Mouse (Mus musculus): Measurements from ENCODE around the gene Atp10b. TPM values are rescaled to one million over a fixed set of nuclear protein-coding genes. Genes with fewer than 3 reads are reported as not detected.

The Atp10b gene
- polyA plus RNA-seq, 1 experiment from 2014 or later: 0.23 TPM

GRCm38 (mm10) chr11:43158814-43159213 lies 9.1 kb downstream of the Atp10b start:
- H3K9me3 ChIP-seq: no peaks in the 10 kb centered on the region
- H3K27ac ChIP-seq: no peak overlapping the region
- no peak overlapping the region for H3K9ac ChIP-seq (replicated peaks)
- H3K27me3 ChIP-seq: no peaks in the 10 kb centered on the region
- 0 out of 2 replicates have a peak, but pooled peaks cover 3% of the 10 kb centered on the region for H3K4me1 ChIP-seq (replicated peaks)
- no peak overlapping the region for H3K4me3 ChIP-seq (replicated peaks)
- no peaks in the 10 kb centered on the region for H3K36me3 ChIP-seq
- no peak overlapping the region for H3K4me2 ChIP-seq
- WGBS: 39% methylated on average over 1 of the region's 1 CpGs
- ATAC-seq (ENCODE audit: insufficient number of reproducible peaks, insufficient read depth, low FRiP score, low TSS enrichment, low read depth): no peak

GRCm38 (mm10) chr11:43160188-43160942 lies 10.7 kb downstream of the Atp10b start:
- H3K4me3 ChIP-seq (replicated peaks): no peak overlapping the region
- ATAC-seq (ENCODE audit: insufficient number of reproducible peaks, insufficient read depth, low FRiP score, low TSS enrichment, low read depth): no peak

GRCm38 (mm10) chr11:43170601-43171000 lies 20.9 kb downstream of the Atp10b start:
- Histone ChIP-seq H3K4me3 (replicated peaks) (no peak overlapping the region), H3K27me3 (no peaks in the 10 kb centered on the region), H3K36me3 (no peaks in the 10 kb centered on the region), H3K9ac (replicated peaks) (no peak overlapping the region), H3K4me1 (replicated peaks) (no peaks in the 10 kb centered on the region), H3K4me2 (no peak overlapping the region), H3K27ac (no peak overlapping the region), H3K9me3 (no peaks in the 10 kb centered on the region)
- ATAC-seq (ENCODE audit: insufficient number of reproducible peaks, insufficient read depth, low FRiP score, low TSS enrichment, low read depth): no peak
- 68% methylated on average over 2 of the region's 2 CpGs for WGBS

More at GRCm38 (mm10) chr11:43160188-43160942, 10.7 kb downstream of the Atp10b start:
- Histone ChIP-seq H3K9ac (replicated peaks) (no peak overlapping the region), H3K4me2 (no peak overlapping the region), H3K4me1 (replicated peaks) (0 out of 2 replicates have a peak, but pooled peaks cover 3% of the 10 kb centered on the region), H3K9me3 (no peaks in the 10 kb centered on the region), H3K27me3 (no peaks in the 10 kb centered on the region), H3K36me3 (no peaks in the 10 kb centered on the region), H3K27ac (no peak overlapping the region)
- 40% methylated on average over 9 of the region's 9 CpGs for WGBS

GRCm38 (mm10) chr11:43174359-43175116 lies 24.9 kb downstream of the Atp10b start:
- Histone ChIP-seq H3K4me2 (no peak overlapping the region), H3K36me3 (no peaks in the 10 kb centered on the region), H3K4me3 (replicated peaks) (no peak overlapping the region), H3K4me1 (replicated peaks) (no peaks in the 10 kb centered on the region), H3K27ac (no peak overlapping the region), H3K9ac (replicated peaks) (no peak overlapping the region), H3K9me3 (no peaks in the 10 kb centered on the region), H3K27me3 (no peaks in the 10 kb centered on the region)
- ATAC-seq (ENCODE audit: insufficient number of reproducible peaks, insufficient read depth, low FRiP score, low TSS enrichment, low read depth): no peak
- 74% methylated on average over 6 of the region's 6 CpGs for WGBS

- Histone ChIP-seq H3K36me3 (no peaks in the 10 kb centered on the region), H3K4me3 (replicated peaks) (no peak overlapping the region), H3K4me1 (replicated peaks) (0 out of 2 replicates have a peak, but pooled peaks cover 2% of the 10 kb centered on the region), H3K9me3 (no peaks in the 10 kb centered on the region), H3K27ac (no peak overlapping the region), H3K9ac (replicated peaks) (no peak overlapping the region), H3K27me3 (no peaks in the 10 kb centered on the region), H3K4me2 (no peak overlapping the region)
- no peak; the same call in 1 of the 2 replicates for ATAC-seq (ENCODE audit: insufficient number of reproducible peaks, insufficient read depth, low FRiP score, low TSS enrichment, low read depth)
- 82% methylated on average over 2 of the region's 2 CpGs for WGBS
Measured at GRCm38 (mm10) chr11:43182401-43182800, 32.7 kb downstream of the Atp10b start.

- no peak overlapping the region for H3K4me2 ChIP-seq
- no peaks in the 10 kb centered on the region for H3K9me3 ChIP-seq
- H3K36me3 ChIP-seq: no peaks in the 10 kb centered on the region
- no peak for ATAC-seq (ENCODE audit: insufficient number of reproducible peaks, insufficient read depth, low FRiP score, low TSS enrichment, low read depth)
- H3K9ac ChIP-seq (replicated peaks): no peak overlapping the region
- H3K4me3 ChIP-seq (replicated peaks): no peak overlapping the region
- 0 out of 2 replicates have a peak, but pooled peaks cover 2% of the 10 kb centered on the region for H3K4me1 ChIP-seq (replicated peaks)
- 82% methylated on average over 1 of the region's 1 CpGs for WGBS
- H3K27me3 ChIP-seq: no peaks in the 10 kb centered on the region
- no peak overlapping the region for H3K27ac ChIP-seq
Measured at GRCm38 (mm10) chr11:43182816-43183215, 33.1 kb downstream of the Atp10b start.

- no peak overlapping the region for H3K4me2 ChIP-seq
- no peak overlapping the region for H3K9ac ChIP-seq (replicated peaks)
- no peaks in the 10 kb centered on the region for H3K9me3 ChIP-seq
- H3K36me3 ChIP-seq: no peaks in the 10 kb centered on the region
- WGBS: 23% methylated on average over 4 of the region's 4 CpGs
- no peak for ATAC-seq (ENCODE audit: insufficient number of reproducible peaks, insufficient read depth, low FRiP score, low TSS enrichment, low read depth)
- no peaks in the 10 kb centered on the region for H3K27me3 ChIP-seq
- no peak overlapping the region for H3K4me3 ChIP-seq (replicated peaks)
- 0 out of 2 replicates have a peak, but pooled peaks cover 2% of the 10 kb centered on the region for H3K4me1 ChIP-seq (replicated peaks)
- H3K27ac ChIP-seq: no peak overlapping the region
Measured at GRCm38 (mm10) chr11:43183457-43183856, 33.8 kb downstream of the Atp10b start.

GRCm38 (mm10) chr11:43186291-43186690 lies 36.6 kb downstream of the Atp10b start:
- Histone ChIP-seq H3K27ac (no peak overlapping the region), H3K4me2 (no peak overlapping the region), H3K9ac (replicated peaks) (no peak overlapping the region), H3K4me1 (replicated peaks) (0 out of 2 replicates have a peak, but pooled peaks cover 2% of the 10 kb centered on the region), H3K4me3 (replicated peaks) (no peak overlapping the region), H3K27me3 (no peaks in the 10 kb centered on the region), H3K9me3 (no peaks in the 10 kb centered on the region), H3K36me3 (no peaks in the 10 kb centered on the region)
- ATAC-seq (ENCODE audit: insufficient number of reproducible peaks, insufficient read depth, low FRiP score, low TSS enrichment, low read depth): no peak
- 54% methylated on average over 6 of the region's 6 CpGs for WGBS

GRCm38 (mm10) chr11:43189817-43190593 lies 40.3 kb downstream of the Atp10b start:
- H3K27me3 ChIP-seq: no peaks in the 10 kb centered on the region
- WGBS: 88% methylated on average over 3 of the region's 3 CpGs
- no peak overlapping the region for H3K4me2 ChIP-seq
- no peak overlapping the region for H3K4me3 ChIP-seq (replicated peaks)
- H3K4me1 ChIP-seq (replicated peaks): no peaks in the 10 kb centered on the region
- no peak overlapping the region for H3K9ac ChIP-seq (replicated peaks)
- no peaks in the 10 kb centered on the region for H3K36me3 ChIP-seq
- ATAC-seq (ENCODE audit: insufficient number of reproducible peaks, insufficient read depth, low FRiP score, low TSS enrichment, low read depth): no peak
- no peak overlapping the region for H3K27ac ChIP-seq
- no peaks in the 10 kb centered on the region for H3K9me3 ChIP-seq

GRCm38 (mm10) chr11:43198811-43199210 lies 49.1 kb downstream of the Atp10b start:
- H3K36me3 ChIP-seq: no peaks in the 10 kb centered on the region
- WGBS: 70% methylated on average over 2 of the region's 2 CpGs
- H3K9me3 ChIP-seq: no peaks in the 10 kb centered on the region
- H3K4me2 ChIP-seq: no peak overlapping the region
- ATAC-seq (ENCODE audit: insufficient number of reproducible peaks, insufficient read depth, low FRiP score, low TSS enrichment, low read depth): no peak
- no peaks in the 10 kb centered on the region for H3K27me3 ChIP-seq
- H3K4me1 ChIP-seq (replicated peaks): 0 out of 2 replicates have a peak, but pooled peaks cover 9% of the 10 kb centered on the region
- H3K9ac ChIP-seq (replicated peaks): no peak overlapping the region
- no peak overlapping the region for H3K4me3 ChIP-seq (replicated peaks)
- no peak overlapping the region for H3K27ac ChIP-seq

- no peak for ATAC-seq (ENCODE audit: insufficient number of reproducible peaks, insufficient read depth, low FRiP score, low TSS enrichment, low read depth)
- H3K27me3 ChIP-seq: no peaks in the 10 kb centered on the region
- peaks cover 13% of the 10 kb centered on the region; the same call in 1 of the 2 replicates for H3K4me1 ChIP-seq (replicated peaks)
- H3K27ac ChIP-seq: no peak overlapping the region
- no peaks in the 10 kb centered on the region for H3K9me3 ChIP-seq
- H3K4me3 ChIP-seq (replicated peaks): no peak overlapping the region
- no peak overlapping the region for H3K9ac ChIP-seq (replicated peaks)
- H3K4me2 ChIP-seq: no peak overlapping the region
- no peaks in the 10 kb centered on the region for H3K36me3 ChIP-seq
Measured at GRCm38 (mm10) chr11:43199358-43199757, 49.7 kb downstream of the Atp10b start.

Data from limb, embryonic 12.5 days (tissue).